Mouse (Mus musculus): ENCODE measurements around the gene Steap4.
"Not testable (repeated sequence)": the region's sequence is repeated elsewhere in the genome, so short reads cannot be mapped to it uniquely, and the experiment has no call there.

Gene Steap4

DNA sequence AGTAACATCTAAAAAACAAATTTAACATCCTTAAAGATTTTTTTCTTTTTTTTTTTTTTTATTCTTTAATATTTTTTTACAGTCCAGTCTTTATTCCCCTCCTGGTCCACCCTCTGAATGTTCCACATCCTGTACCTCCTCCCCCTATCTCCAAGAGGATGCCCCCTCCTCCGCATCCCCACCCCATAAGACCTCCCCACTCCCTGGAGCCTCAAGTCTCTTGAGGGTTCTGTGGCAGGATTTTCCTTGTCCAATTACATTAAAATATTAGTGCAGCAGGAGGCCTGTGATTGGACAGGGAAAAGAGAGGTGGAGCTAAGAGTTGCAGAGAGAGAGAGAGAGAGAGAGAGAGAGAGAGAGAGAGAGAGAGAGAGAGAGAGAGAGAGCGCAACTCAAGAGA lies 31.4 kb downstream of the Steap4 start:
- DNase-seq = not testable (repeated sequence)

DNA sequence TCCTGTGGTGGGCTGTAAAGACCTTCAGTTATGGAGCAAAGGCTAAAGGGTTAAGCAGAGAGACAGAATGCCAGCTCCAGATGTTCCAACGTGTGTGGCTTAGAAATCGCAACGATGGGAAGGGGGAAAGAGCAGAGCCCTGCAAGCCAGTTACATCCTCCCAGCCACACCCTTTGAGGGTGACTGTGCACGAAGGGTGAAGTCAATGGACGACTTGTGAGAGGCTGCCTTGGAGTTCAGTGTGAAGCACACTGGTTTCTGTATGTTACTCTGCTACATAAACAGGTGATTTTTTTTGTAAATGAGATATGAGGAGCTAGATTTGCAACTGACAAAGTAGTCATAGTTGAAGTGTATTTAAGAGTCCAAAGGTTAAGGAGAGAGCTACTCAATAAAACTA lies 33.5 kb downstream of the Steap4 start:
- DNase-seq = no peak

DNA sequence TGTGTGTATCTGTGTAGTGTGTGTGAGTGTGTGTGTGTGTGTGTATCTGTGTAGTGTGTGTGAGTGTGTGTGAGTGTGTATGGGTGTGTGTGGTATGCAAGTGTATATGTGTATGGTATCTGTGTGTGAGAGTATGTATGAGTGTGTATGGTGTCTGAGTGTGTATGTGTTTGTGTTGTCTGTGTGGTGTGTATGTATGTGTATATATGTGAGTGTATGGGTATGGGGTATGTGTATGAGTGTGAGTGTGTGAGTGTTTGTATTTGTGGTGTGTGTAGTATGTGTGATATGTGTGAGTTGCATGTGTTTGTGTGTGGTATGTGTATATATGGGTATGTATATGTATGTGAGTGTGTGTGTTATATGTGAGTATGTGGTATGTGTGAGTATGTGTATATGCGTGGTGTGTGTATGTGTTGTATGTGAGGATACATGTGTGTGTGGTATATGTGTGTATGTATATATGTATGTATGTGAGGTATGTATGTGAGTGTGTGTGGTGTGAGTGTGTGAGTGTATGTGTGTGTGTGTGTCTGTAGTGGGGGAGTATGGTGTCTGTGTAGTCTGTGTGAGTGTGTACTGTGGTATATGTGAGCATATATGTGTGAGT lies 35.1 kb downstream of the Steap4 start:
- no peak for DNase-seq

DNA sequence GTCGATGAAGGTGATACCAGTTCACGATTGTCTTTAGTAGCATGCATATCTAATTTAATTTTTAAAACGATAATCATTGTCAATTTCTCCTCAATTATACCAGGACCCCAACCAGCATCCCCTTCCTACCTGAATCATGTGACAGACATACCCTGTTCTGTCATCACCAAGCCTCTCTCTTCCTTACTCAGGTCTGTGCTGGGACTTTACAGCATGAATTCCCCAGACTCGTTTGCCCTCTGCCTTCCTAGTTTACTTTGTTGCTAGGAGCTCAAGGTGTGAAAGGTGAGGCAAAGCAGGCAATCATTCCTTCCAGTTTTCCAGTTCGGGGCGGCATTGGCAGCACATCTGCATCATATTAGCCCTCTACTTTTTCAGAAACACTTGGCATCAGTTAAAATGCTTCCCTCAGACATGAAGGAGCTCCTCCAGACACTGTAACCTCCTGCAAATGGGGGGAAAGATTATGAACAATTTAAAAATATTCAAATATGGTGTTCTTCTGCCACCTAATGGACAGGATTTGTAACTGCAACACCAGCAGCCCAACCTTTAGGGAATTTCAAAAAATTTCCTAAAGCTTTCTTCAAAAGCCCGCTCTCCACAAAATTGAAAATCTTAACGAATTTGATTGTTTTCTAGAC lies 36.3 kb downstream of the Steap4 start:
- no peak for DNase-seq

DNA sequence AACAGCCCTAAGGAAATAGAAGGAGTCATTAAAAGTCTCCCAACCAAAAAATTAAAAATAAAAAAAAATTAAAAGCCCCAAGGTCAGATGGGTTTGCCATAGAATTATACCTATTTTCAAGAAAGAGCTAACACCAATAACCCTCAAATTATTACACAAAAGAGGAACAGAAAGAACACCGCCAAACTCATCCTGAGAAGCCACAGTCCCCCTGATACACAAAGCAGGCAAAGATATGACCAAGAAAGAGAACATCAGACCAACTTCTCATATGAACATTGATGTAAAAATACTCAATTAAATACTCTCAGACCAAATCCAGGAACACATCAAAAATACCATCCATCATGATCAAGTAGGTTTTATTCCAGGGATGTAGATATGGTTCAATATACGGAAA lies 36.8 kb downstream of the Steap4 start:
- DNase-seq = no peak

DNA sequence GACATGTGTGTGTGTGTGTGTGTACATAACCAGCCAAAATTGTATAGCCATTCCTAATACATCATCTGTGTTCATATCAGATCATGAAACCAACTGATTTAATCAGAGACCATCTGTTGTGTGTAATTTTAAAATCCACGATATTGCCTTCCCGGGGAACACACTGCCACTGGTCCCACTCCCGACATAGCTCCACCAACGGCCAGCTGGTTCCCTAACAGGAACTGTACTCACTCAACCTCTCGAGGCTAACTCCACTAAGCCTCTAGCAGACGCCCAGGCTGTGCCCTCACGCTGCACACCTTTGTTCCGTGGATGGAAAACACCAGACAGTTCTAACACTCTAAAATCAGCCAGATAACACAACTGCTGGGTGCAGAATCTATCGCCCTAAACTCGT lies 40.2 kb downstream of the Steap4 start:
- peak; percentile 12 for DNase-seq

DNA sequence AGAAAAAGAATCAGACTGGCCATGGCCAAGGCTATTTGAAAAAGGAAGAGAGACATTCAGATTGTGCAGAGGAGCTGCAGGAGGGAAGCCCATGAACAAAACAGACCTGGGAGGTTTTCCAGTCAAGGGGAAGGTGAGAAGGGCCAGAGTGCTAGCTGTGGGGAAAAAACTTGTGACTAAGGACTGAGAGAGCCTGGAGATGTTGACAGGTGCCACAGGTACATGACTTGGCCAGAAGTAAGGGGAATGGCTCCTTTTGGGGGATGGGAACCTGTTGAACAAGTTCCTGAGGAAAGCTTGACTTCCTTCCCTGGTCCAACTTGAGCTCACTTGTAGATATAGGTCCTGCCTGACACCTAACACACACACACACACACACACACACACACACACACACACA lies 42.6 kb downstream of the Steap4 start:
- DNase-seq = no peak

DNA sequence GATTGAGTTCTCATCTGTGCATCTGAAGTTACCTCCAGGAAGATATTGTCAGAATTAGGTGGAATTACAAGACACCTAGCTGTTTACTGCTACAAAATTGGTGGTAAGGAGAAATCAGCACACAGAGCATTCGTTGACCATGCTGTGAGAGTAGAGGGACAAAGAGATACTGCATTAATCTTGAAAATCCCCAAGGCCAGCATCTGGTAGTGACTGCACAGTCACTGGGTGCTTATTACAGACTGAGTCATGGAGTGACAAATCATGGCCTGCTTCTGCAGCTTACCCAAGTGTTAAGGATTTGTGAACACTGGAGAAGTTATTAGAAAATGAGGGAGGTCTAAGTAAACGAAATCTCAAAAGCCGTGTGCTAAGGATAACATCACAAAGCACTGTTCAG lies 53.0 kb downstream of the Steap4 start:
- DNase-seq = no peak

Data from right cerebral cortex, postnatal 25 days (tissue).